Mouse (Mus musculus): ENCODE data around the gene Rsph6a. TPM values are rescaled to one million over a fixed set of nuclear protein-coding genes. Genes with fewer than 3 reads are reported as not detected.
"Not testable (repeated sequence)": the region's sequence is repeated elsewhere in the genome, so short reads cannot be mapped to it uniquely, and the experiment has no call there.

Gene Rsph6a
- polyA plus RNA-seq, 1 experiment = 0.11 TPM

DNA sequence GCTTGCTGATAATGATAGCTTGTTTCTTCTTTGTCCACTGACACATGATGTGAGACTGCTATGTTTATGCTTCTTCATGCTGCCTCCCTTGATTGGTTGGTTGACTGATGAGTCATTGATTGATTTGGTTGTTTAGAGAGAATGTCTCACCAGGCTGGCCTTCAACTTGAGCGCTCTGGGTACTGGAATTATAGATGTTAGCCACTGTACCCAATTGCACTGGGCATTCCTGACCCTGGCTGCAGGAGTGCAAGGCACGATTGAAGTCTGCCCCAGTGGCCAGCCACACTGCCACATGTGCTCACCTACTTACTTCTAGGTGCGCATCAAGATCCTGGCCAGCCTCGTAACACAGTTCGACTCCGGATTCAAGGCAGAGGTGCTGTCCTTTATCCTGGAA, 9.9 kb upstream of the Rsph6a start:
- WGBS = 89% methylated on average over 6 of the region's 6 CpGs
- no peak for DNase-seq (ENCODE audit: low read depth, low spot score)

DNA sequence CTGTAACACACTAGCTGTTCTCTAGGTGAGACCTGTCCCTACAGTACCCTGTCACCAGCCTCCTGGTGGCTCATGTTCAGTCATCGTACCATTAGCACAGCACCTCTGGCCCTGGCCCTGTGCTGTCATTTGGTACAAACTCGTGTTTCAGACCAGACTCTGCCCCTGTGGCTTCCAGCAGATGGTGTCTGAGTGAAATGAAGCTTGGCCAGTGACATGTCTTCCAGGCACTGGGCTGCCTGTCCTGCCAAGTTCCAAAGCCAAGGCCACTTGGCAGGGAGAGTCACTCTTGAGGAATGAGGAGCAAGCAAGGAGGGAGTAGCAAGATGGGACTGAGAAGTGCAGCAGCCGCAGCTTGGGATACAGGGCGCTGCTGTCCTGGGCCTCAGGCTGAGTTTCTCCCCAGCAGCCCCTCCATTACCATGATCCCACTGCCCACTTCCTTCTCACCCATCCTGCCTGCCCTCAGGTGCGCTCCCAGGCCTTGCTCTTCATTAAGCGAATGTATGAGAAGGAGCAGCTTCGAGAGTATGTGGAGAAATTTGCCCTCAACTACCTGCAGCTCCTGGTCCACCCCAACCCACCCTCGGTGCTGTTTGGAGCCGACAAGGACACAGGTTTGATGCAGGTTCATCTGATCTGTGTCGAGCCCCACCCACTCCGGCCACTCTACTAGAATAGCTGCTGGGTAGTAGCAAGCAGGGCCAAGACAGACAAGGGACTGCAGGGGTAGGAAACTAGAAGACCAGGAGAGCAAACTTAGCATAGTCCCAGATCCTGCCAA, 8.0 kb upstream of the Rsph6a start:
- DNase-seq (ENCODE audit: low read depth, low spot score) = no peak
- 86% methylated on average over 11 of the region's 11 CpGs for WGBS

GRCm38 (mm10) chr7:19048006-19048527, 6.4 kb upstream of the Rsph6a start:
- no peak for DNase-seq (ENCODE audit: low read depth, low spot score)
- 89% methylated on average over 14 of the region's 14 CpGs for WGBS

- 85% methylated on average over 5 of the region's 5 CpGs for WGBS
- no peak for DNase-seq (ENCODE audit: low read depth, low spot score)
Observed at GRCm38 (mm10) chr7:19049252-19049651, 5.2 kb upstream of the Rsph6a start.

- WGBS = 82% methylated on average over 8 of the region's 8 CpGs
- DNase-seq (ENCODE audit: low read depth, low spot score) = no peak
Observed at GRCm38 (mm10) chr7:19050172-19050571, 4.3 kb upstream of the Rsph6a start.

GRCm38 (mm10) chr7:19051161-19051560, 3.3 kb upstream of the Rsph6a start:
- no peak for DNase-seq (ENCODE audit: low read depth, low spot score)
- 67% methylated on average over 4 of the region's 4 CpGs for WGBS

GRCm38 (mm10) chr7:19052345-19053135, 1.9 kb upstream of the Rsph6a start:
- 89% methylated on average over 15 of the region's 15 CpGs for WGBS
- no peak for DNase-seq (ENCODE audit: low read depth, low spot score)

DNA sequence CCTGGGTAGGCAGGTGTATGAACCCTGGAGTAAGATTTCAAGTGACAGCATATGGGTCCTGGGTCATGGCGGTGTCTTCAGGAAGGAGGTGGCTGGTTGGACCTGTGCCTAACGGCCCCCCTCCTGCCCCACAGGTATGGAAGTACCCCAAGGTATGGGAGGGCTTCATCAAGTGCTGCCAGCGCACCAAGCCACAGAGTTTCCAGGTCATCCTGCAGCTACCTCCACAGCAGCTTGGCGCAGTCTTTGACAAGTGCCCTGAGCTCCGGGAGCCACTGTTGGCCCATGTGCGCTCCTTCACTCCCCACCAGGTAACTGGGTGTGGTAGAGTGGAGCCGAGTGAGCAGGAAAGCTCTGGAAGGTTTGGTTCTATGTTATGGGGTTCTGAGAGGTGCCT, 1.4 kb upstream of the Rsph6a start:
- WGBS = 86% methylated on average over 7 of the region's 7 CpGs

DNA sequence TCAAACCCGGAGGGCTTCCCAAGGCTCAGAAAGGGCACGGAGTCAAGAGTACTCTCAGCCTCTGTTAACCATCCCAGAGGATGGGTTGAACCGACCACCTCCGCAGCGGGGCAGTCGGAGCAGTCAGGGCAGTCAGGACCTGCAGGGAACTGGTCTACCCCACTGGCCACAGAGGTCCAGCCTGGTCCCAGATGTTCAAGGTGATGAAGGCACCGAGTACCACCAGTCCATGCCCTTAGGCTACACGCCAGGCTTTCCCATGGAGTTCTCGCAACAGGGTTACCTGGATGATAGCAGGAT, 237 bp downstream of the Rsph6a start:
- WGBS = 86% methylated on average over 9 of the region's 9 CpGs

More for the DNA sequence above, 1.4 kb upstream of the Rsph6a start:
- DNase-seq (ENCODE audit: low read depth, low spot score) = no peak

GRCm38 (mm10) chr7:19055108-19055507, 618 bp downstream of the Rsph6a start:
- WGBS = 90% methylated on average over 8 of the region's 8 CpGs
- no peak for DNase-seq (ENCODE audit: low read depth, low spot score)

More for the DNA sequence above, 237 bp downstream of the Rsph6a start:
- DNase-seq (ENCODE audit: low read depth, low spot score) = no peak

GRCm38 (mm10) chr7:19057405-19057804, 2.9 kb downstream of the Rsph6a start:
- 87% methylated on average over 10 of the region's 10 CpGs for WGBS
- no peak for DNase-seq (ENCODE audit: low read depth, low spot score)

DNA sequence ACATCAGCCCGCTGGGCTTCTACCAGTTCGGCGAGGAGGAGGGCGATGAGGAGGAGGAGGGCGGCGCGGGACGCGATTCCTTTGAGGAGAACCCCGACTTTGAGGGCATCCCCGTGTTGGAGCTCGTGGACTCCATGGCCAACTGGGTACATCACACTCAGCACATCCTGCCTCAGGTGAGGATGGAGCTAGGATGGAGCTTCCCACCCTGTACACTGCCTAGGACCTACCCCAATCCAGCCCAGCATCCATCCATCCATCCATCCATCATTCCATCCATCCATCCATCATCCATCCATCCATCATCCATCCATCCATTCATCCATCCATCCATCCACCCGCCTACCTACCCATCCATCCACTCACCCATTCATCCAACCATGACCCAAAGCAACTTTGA, 11.4 kb downstream of the Rsph6a start:
- WGBS = 51% methylated on average over 13 of the region's 13 CpGs

GRCm38 (mm10) chr7:19067063-19067462, 12.6 kb downstream of the Rsph6a start:
- DNase-seq (ENCODE audit: low read depth, low spot score) = no peak
- WGBS = 32% methylated on average over 14 of the region's 14 CpGs

More for the DNA sequence above, 11.4 kb downstream of the Rsph6a start:
- DNase-seq (ENCODE audit: low read depth, low spot score) = no peak

- DNase-seq (ENCODE audit: low read depth, low spot score) = no peak
- 53% methylated on average over 14 of the region's 14 CpGs for WGBS
Observed at GRCm38 (mm10) chr7:19067935-19068334, 13.4 kb downstream of the Rsph6a start.

- DNase-seq (ENCODE audit: low read depth, low spot score) = no peak
Observed at GRCm38 (mm10) chr7:19068707-19069106, 14.2 kb downstream of the Rsph6a start.

GRCm38 (mm10) chr7:19069500-19069899, 15.0 kb downstream of the Rsph6a start:
- no peak for DNase-seq (ENCODE audit: low read depth, low spot score)

More at GRCm38 (mm10) chr7:19068707-19069106, 14.2 kb downstream of the Rsph6a start:
- 0% methylated on average over 2 of the region's 2 CpGs for WGBS

GRCm38 (mm10) chr7:19071024-19071423, 16.5 kb downstream of the Rsph6a start:
- not testable (repeated sequence) for DNase-seq (ENCODE audit: low read depth, low spot score)
- 23% methylated on average over 3 of the region's 3 CpGs for WGBS

More at GRCm38 (mm10) chr7:19069500-19069899, 15.0 kb downstream of the Rsph6a start:
- 54% methylated on average over 3 of the region's 3 CpGs for WGBS

DNA sequence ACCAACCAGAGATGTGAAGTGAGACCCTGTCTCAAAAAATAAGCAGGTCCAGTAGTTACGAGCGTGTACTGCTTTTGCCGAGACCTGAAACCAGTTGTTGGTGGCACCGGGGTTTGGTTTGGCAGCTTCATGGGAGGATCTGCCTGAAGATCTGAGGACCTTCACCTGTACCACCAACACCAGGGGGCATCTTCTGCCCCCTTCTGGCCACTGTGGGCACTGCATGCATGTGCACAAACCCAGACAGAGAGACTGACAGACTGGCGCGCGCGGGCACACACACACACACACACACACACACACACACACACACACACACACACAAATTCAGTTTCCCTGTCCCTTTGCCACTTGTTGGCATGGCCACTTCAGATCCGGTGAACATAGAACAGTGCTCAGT, 19.0 kb downstream of the Rsph6a start:
- WGBS = 78% methylated on average over 9 of the region's 9 CpGs
- DNase-seq (ENCODE audit: low read depth, low spot score) = no peak

DNA sequence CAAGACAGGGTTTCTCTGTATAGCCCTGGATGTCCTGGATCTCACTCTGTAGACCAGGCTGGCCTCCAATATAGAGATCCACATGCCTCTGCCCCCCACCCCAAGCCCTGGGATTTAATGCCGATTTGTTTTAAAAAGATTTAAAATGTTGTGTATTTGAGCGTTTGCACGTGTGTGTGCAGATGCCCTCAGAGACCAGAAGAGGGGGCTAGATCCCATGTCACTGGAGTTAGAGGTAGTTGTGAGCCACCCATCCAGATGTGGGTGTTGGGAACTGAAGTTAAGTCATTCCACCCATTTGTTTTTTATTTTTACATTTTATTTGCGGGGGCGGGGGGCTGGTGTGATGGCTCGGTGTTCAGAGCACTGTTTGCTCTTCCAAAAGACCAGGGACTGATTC, 20.0 kb downstream of the Rsph6a start:
- DNase-seq (ENCODE audit: low read depth, low spot score) = no peak
- 92% methylated on average over 6 of the region's 6 CpGs for WGBS

- 44% methylated on average over 5 of the region's 5 CpGs for WGBS
- no peak for DNase-seq (ENCODE audit: low read depth, low spot score)
Observed at GRCm38 (mm10) chr7:19075231-19075630, 20.7 kb downstream of the Rsph6a start.

All from large intestine, adult 2 months (tissue).